Mouse (Mus musculus): ENCODE data around the gene Map2k1.
"Not testable (repeated sequence)": the region's sequence is repeated elsewhere in the genome, so short reads cannot be mapped to it uniquely, and the experiment has no call there.

The Map2k1 gene

GRCm38 (mm10) chr9:64253021-64253904, at the start of gene Map2k1:
Gene Map2k1, minus strand, starts transcription at chr9:64253631.
- DNase-seq (ENCODE audit: extremely low spot score, low spot score) = peak; percentile 100

GRCm38 (mm10) chr9:64303086-64303485, 49.7 kb upstream of the Map2k1 start:
- DNase-seq (ENCODE audit: extremely low spot score, low spot score) = not testable (repeated sequence)

- DNase-seq (ENCODE audit: extremely low spot score, low spot score) = no peak
Observed at GRCm38 (mm10) chr9:64282404-64282987, 29.1 kb upstream of the Map2k1 start.

GRCm38 (mm10) chr9:64281781-64282178, 28.3 kb upstream of the Map2k1 start:
- DNase-seq (ENCODE audit: extremely low spot score, low spot score) = no peak

DNA sequence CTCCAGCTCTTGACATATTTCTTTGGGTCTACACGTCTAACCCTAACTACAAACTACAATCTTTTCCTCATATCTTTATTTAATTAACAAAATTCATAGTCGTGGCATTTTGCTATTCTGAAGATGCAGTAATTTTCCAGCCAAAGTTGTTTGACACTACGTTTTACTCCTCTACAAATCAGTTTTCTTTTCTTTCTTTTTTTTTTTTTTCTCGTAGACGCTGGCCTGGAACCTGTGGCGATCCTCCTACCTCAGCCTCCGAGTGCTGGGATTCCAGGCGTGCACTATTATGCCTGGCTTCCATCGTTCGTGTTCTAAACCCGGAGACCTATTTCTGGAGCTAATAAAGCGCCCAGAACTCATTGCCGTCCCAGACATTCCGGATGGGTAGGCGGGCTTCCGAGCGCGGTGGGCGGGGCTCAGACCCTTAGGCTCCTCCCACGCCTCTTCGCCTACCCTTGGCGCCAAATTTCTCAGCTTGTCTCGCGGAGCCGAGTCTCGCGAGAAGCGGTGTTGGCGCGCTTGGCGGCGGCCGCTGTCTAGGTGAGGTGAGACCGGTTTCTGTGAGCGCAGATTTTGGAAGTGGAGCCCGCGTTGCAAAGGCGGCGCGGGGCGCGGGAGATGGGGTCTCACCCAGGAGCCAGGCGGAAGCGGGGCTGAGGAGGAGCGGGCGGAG, 27.8 kb upstream of the Map2k1 start, which contains the start of gene Tipin:
Gene Tipin, plus strand, starts transcription at position 477 of the 676 bp plus-strand sequence.
- peak; percentile 99 for DNase-seq (ENCODE audit: extremely low spot score, low spot score)

DNA sequence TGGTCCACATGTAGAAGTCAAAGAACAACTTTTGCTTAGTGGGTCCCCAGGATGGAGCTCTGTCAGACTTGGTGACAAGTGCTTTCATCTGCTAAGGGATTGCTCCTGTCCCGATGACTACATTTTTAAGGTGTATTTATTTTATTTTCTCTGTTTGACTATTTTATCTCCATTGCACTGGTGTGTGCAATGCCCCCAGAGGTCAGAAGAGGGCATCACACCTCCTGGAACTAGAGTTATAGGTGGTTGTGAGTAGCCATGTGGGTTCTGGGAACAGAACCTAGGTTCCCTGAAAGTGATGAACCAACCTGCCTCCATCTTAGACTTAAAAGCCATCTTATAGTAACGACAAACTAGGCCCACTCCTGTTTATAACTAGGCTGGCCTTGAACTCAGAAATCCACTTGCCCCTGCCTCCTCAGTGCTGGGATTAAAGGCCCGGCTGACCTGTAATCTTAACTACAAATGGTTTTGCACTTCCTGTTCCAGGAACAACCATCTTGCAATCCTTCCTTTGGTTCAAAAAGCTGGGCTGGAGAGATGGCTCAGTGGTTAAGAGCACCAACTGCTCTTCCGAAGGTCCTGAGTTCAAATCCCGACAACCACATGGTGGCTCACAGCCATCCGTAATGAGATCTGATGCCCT, 25.4 kb upstream of the Map2k1 start:
- DNase-seq (ENCODE audit: extremely low spot score, low spot score) = no peak

DNA sequence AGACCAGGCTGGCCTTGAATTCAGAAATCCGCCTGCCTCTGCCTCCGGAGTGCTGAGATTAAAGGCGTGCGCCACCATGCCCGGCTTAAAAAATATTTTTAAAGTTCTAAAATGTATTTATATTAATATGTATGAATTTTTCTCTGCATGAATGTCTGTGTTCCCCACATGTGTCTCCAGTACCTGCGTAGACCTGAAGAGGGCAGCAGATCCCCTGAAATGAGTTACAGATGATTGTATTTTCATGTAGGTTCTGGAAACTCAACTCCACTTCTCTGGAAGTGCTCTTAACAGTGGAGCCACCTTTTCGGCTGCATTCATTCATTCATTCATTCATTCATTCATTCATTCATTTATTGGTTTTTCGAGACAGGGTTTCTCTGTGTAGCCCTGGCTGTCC, 24.3 kb upstream of the Map2k1 start:
- peak; percentile 68 for DNase-seq (ENCODE audit: extremely low spot score, low spot score)

GRCm38 (mm10) chr9:64274919-64275318, 21.5 kb upstream of the Map2k1 start:
- DNase-seq (ENCODE audit: extremely low spot score, low spot score) = no peak

DNA sequence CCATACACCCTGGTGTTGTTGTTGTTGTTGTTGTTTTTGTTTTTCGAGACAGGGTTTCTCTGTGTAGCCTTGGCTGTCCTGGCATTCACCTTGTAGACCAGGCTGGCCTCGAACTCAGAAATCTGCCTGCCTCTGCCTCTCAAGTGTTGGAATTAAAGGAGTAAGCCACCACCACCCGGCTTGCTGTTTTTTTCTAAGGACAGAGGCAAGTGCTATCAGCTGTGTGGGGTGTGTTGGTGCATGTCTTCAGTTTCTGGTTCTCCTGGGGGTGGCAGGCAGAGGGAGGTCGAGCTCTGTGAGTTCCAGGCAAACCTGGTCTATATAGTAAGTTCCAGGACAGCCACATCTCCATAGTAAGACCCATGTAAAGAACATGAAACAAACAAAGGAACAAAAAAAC, 20.9 kb upstream of the Map2k1 start:
- DNase-seq (ENCODE audit: extremely low spot score, low spot score) = no peak

GRCm38 (mm10) chr9:64273757-64274156, 20.3 kb upstream of the Map2k1 start:
- no peak for DNase-seq (ENCODE audit: extremely low spot score, low spot score)

GRCm38 (mm10) chr9:64272611-64273010, 19.2 kb upstream of the Map2k1 start:
- peak; percentile 47 for DNase-seq (ENCODE audit: extremely low spot score, low spot score)

DNA sequence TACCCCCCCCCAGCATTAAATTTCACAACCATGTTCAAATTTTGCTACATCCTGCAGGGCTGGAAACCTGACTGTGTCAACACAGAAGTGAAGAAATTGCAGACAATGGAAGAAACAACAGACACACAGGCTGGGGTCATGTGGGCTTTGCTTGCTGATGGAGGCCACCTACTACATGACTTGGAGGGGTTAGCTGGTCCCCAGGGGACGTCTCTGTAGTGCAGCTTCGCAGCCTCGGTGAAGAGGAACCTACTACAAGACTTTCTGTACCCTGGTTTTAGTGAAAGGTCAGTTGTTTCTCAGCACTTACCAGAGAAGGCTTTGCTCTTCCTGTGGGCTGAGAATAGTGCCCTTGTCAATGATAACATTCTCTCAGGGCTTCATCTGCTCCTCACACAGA, 17.8 kb upstream of the Map2k1 start:
- DNase-seq (ENCODE audit: extremely low spot score, low spot score) = no peak

DNA sequence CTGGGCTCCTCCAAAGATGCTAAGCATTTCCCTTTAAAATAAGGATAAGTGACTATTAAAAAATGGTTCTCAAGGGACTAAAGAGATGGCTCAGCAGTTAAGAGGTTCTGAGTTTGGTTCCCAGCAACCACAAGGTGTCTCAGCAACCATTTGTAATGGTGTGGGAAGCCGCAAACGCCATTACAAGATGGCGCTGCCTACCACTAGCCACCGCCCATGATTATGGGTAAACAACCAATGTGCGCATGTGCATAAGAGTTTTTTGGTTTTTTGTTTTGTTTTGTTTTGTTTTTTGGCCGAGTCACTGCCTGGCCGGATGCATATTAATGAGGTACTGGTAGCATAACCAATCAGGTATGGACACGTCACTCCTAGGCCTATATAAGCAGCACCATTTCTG, 15.4 kb upstream of the Map2k1 start:
- not testable (repeated sequence) for DNase-seq (ENCODE audit: extremely low spot score, low spot score)

DNA sequence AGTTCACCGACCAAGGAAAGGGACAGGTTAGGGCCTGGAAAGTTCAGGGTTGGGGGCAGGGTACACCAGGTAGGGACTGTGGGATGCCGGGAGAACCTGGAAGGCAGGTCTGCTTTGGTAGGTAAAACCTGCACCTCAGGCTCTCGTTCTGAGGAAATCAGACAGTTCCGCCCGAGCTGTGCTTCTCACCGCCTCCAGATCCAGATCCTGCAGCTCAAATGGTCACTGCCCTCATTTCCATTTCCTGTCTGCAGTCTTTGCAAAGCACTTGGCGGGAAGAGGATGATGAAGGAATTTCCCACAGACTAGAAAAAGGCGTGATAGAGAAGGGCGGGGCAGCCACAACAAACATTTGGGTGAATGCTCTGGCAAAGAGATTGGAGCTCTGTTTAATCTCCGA, 14.8 kb upstream of the Map2k1 start:
- no peak for DNase-seq (ENCODE audit: extremely low spot score, low spot score)

- DNase-seq (ENCODE audit: extremely low spot score, low spot score) = no peak
Observed at GRCm38 (mm10) chr9:64267231-64267630, 13.8 kb upstream of the Map2k1 start.

GRCm38 (mm10) chr9:64264813-64265212, 11.4 kb upstream of the Map2k1 start:
- no peak for DNase-seq (ENCODE audit: extremely low spot score, low spot score)

GRCm38 (mm10) chr9:64261023-64261422, 7.6 kb upstream of the Map2k1 start:
- DNase-seq (ENCODE audit: extremely low spot score, low spot score) = no peak

GRCm38 (mm10) chr9:64259906-64260305, 6.5 kb upstream of the Map2k1 start:
- DNase-seq (ENCODE audit: extremely low spot score, low spot score) = no peak

- no peak for DNase-seq (ENCODE audit: extremely low spot score, low spot score)
Observed at GRCm38 (mm10) chr9:64256204-64256603, 2.8 kb upstream of the Map2k1 start.

- no peak for DNase-seq (ENCODE audit: extremely low spot score, low spot score)
Observed at GRCm38 (mm10) chr9:64255422-64255821, 2.0 kb upstream of the Map2k1 start.

DNA sequence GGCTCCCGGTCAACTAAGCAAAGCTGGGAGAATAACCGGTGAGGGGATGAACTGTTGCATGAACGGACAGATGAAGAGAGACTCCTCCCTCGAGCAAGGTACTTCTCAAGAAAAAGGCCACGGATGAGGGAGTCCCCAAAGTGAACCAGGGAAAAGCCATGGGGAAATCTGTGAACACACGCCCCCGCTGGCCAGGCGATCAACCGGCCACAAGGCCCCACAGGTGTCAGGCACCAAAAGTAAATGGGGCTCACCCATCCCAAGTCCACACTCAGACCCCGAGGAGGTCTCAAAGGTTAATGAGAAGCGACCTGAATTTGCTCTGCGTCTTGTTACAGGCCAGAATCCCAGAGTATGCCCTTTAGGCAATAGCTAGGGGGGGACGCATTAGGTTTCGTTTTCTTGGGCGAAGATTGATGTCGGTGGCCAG, 825 bp downstream of the Map2k1 start:
- peak; percentile 54 for DNase-seq (ENCODE audit: extremely low spot score, low spot score)

Measured in neural tube, embryonic 10.5 days (tissue).